Mouse (Mus musculus): ENCODE results near the gene Micu1. TPM values are rescaled to one million over a fixed set of nuclear protein-coding genes. Genes with fewer than 3 reads are reported as not detected.

Micu1 gene
- polyA plus RNA-seq, 1 experiment = 41.8 TPM

DNA sequence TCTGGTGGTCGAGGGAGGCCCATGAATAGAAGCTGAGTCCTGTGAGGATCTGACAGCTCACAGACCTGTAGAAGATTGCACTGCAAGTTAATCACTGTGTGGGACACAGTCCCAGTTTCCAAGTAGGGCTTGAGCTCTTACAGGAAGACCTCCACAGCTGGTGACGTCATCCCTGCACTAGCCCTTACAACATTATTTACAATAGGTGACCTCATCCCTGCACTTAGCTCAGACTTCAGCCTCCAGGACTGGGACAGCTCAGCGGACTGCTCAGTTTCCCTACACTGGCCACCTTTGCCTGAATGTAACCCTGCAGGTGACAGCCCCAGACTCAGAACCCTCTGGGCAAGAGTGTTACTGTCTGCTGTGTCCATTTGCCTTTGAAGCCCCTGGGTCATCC, 75.0 kb downstream of the Micu1 start:
- Histone ChIP-seq H3K27ac (replicated peaks; ENCODE audit: low read depth, low read length) (no peak overlapping the region), H3K4me3 (ENCODE audit: insufficient read depth, low read depth, low read length) (no peak overlapping the region), H3K4me1 (ENCODE audit: control insufficient read depth, insufficient read depth, insufficient read length, low read length) (no peaks in the 10 kb centered on the region)

- Histone ChIP-seq H3K4me1 (ENCODE audit: control insufficient read depth, insufficient read depth, insufficient read length, low read length) (no peaks in the 10 kb centered on the region), H3K27ac (replicated peaks; ENCODE audit: low read depth, low read length) (no peak overlapping the region), H3K4me3 (ENCODE audit: insufficient read depth, low read depth, low read length) (no peak overlapping the region)
These were observed 75.9 kb downstream of the Micu1 start for GRCm38 (mm10) chr10:59778137-59778710.

- Histone ChIP-seq H3K4me1 (ENCODE audit: control insufficient read depth, insufficient read depth, insufficient read length, low read length) (no peaks in the 10 kb centered on the region), H3K27ac (replicated peaks; ENCODE audit: low read depth, low read length) (no peak overlapping the region), H3K4me3 (ENCODE audit: insufficient read depth, low read depth, low read length) (no peak overlapping the region)
These were observed 78.4 kb downstream of the Micu1 start for GRCm38 (mm10) chr10:59780698-59781097.

DNA sequence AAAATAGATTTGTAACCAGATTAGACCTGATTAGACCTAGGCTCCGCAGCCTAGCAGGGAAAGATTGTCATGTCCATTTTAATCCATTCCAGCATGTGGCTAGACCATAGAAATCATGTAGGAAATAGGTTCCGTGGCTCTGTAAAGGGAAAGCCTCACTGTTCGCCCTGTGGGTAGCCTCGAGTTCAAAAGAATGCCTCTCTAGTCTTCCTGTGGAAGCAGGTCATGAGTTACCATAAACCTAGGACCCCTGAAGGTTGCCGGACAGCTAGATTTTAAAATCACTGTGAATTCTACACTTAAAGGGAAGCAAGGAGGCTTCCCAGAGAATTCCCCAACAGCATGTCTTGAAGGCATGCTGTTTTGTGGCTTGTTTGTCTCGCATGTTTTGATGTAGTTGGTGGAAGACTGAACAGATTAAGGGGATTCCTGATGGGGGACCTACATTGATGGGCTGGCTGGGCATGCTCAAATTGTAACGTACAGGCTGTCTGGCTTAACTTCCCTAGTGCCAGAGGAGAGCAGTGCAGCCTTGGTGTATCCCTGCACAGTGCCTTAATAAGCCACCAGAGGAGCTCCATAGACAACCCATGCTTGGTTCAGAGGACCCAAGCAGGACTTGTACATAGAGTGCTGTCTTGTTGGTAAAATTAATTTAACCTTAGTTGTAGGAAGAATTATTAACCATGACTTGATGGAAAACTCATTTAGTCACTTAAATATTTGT, 79.1 kb downstream of the Micu1 start:
- no peaks in the 10 kb centered on the region for H3K4me1 ChIP-seq (ENCODE audit: control insufficient read depth, insufficient read depth, insufficient read length, low read length)
- H3K27ac ChIP-seq (replicated peaks; ENCODE audit: low read depth, low read length) = no peak overlapping the region
- no peak overlapping the region for H3K4me3 ChIP-seq (ENCODE audit: insufficient read depth, low read depth, low read length)

DNA sequence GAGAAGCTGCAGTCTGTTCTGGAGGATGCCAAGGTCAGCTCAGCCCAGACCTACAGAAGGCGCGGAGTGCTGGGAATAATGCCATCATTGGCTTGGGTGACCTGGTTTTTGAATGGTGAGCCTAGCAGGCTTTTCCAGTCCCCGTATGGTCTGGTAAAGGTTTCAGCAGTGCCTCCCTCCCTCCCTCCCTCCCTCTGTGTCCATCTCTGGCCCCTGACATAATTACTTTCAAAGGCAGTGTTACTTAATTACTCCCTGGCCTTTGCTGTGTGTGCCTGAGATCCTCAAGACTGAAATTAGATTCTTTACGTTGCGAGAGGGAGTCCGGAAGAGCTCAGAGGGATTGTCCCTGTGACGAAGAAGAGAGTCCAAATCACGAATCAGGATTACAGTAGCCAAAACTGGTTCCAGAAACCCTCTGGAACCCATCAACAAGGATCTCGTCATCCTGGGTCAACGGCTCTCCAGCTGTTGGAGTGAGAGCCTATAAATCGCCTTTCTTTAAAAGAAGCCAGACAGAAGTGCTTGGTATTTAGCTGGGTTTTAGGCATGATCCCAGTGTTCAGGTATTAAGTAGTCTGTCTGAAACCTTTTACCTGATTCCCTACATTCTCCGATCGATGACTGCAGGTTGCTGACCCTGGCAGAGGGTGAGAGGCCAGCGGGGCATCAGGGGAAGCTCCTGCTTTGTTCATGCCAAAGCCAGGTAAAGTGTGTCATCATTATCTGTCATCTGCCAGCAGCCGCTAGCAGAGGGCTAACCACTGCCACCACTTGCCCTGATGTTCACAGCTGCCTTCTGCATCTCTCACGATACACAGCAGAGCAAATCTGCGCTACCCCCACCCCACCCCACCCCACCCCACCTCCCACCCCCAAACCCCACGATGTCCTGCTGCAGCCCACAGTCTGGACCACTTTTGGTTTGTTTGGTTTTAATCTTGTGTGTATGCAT, 82.7 kb downstream of the Micu1 start:
- H3K4me1 ChIP-seq (ENCODE audit: control insufficient read depth, insufficient read depth, insufficient read length, low read length) = no peaks in the 10 kb centered on the region
- no peak overlapping the region for H3K27ac ChIP-seq (replicated peaks; ENCODE audit: low read depth, low read length)
- no peak overlapping the region for H3K4me3 ChIP-seq (ENCODE audit: insufficient read depth, low read depth, low read length)

GRCm38 (mm10) chr10:59786289-59786688, 84.0 kb downstream of the Micu1 start:
- H3K27ac ChIP-seq (replicated peaks; ENCODE audit: low read depth, low read length) = no peak overlapping the region

GRCm38 (mm10) chr10:59787140-59787800, 85.0 kb downstream of the Micu1 start:
- Histone ChIP-seq H3K4me3 (ENCODE audit: insufficient read depth, low read depth, low read length) (no peak overlapping the region), H3K27ac (replicated peaks; ENCODE audit: low read depth, low read length) (no peak overlapping the region), H3K4me1 (ENCODE audit: control insufficient read depth, insufficient read depth, insufficient read length, low read length) (no peaks in the 10 kb centered on the region)

More at GRCm38 (mm10) chr10:59786289-59786688, 84.0 kb downstream of the Micu1 start:
- Histone ChIP-seq H3K4me1 (ENCODE audit: control insufficient read depth, insufficient read depth, insufficient read length, low read length) (no peaks in the 10 kb centered on the region), H3K4me3 (ENCODE audit: insufficient read depth, low read depth, low read length) (no peak overlapping the region)

DNA sequence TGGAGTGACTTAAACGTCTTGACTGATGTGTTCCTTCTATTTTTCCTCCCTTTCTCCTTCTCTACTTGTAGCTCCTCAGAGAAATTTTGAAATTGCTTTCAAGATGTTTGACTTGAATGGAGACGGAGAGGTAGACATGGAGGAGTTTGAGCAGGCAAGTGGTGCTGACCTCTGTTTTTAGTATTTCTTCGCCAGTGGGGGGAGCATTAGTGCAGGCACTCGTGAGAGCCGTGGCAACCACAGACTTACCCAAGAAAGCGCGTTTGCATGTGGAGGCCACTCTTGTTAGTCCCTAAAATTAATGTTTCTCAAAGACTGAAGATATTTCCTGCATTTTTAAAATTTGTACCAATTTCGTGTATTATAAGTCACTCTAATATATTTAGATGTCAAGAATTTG, 85.6 kb downstream of the Micu1 start:
- Histone ChIP-seq H3K27ac (replicated peaks; ENCODE audit: low read depth, low read length) (no peak overlapping the region), H3K4me1 (ENCODE audit: control insufficient read depth, insufficient read depth, insufficient read length, low read length) (no peaks in the 10 kb centered on the region), H3K4me3 (ENCODE audit: insufficient read depth, low read depth, low read length) (no peak overlapping the region)

DNA sequence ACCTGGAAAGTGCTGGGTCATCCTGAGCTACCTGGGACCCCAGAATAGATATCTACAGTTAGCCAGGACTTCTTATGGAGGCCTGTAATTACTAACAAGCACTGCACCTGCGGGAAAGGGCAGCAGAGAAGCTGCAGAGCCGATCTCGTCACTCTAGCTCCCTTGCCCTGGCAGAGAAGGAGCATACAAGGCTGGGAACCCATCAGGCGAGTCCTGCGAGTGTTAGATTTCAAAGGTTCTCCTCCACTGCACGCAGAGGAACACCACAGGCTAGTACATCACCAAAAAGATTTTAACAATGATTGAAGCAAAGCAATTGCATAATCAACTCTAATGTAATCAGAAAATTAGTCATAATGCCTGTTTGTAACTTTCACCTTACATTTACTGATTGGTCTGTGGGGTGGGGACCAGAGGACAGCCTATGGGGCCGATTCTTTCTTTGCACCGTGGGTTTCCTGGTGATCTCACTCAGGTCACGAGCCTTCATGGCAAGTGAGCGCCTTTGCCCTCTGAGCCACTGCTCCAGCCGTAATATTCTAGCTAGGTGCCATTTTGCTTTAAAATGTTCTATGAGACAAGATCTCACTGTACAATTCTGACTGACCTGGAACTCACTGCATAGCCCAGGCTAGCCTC, 88.1 kb downstream of the Micu1 start:
- H3K4me1 ChIP-seq (ENCODE audit: control insufficient read depth, insufficient read depth, insufficient read length, low read length) = no peaks in the 10 kb centered on the region
- H3K4me3 ChIP-seq (ENCODE audit: insufficient read depth, low read depth, low read length) = no peak overlapping the region
- no peak overlapping the region for H3K27ac ChIP-seq (replicated peaks; ENCODE audit: low read depth, low read length)

- H3K4me3 ChIP-seq (ENCODE audit: insufficient read depth, low read depth, low read length) = no peak overlapping the region
- no peaks in the 10 kb centered on the region for H3K4me1 ChIP-seq (ENCODE audit: control insufficient read depth, insufficient read depth, insufficient read length, low read length)
- H3K27ac ChIP-seq (replicated peaks; ENCODE audit: low read depth, low read length) = no peak overlapping the region
These were observed 89.6 kb downstream of the Micu1 start for GRCm38 (mm10) chr10:59791896-59792295.

- Histone ChIP-seq H3K4me3 (ENCODE audit: insufficient read depth, low read depth, low read length) (no peak overlapping the region), H3K4me1 (ENCODE audit: control insufficient read depth, insufficient read depth, insufficient read length, low read length) (no peaks in the 10 kb centered on the region), H3K27ac (replicated peaks; ENCODE audit: low read depth, low read length) (no peak overlapping the region)
These were observed 90.4 kb downstream of the Micu1 start for GRCm38 (mm10) chr10:59792575-59793176.

GRCm38 (mm10) chr10:59793454-59793853, 91.2 kb downstream of the Micu1 start:
- Histone ChIP-seq H3K4me3 (ENCODE audit: insufficient read depth, low read depth, low read length) (no peak overlapping the region), H3K27ac (replicated peaks; ENCODE audit: low read depth, low read length) (no peak overlapping the region), H3K4me1 (ENCODE audit: control insufficient read depth, insufficient read depth, insufficient read length, low read length) (no peaks in the 10 kb centered on the region)

- Histone ChIP-seq H3K4me3 (ENCODE audit: insufficient read depth, low read depth, low read length) (no peak overlapping the region), H3K27ac (replicated peaks; ENCODE audit: low read depth, low read length) (no peak overlapping the region), H3K4me1 (ENCODE audit: control insufficient read depth, insufficient read depth, insufficient read length, low read length) (no peaks in the 10 kb centered on the region)
These were observed 92.8 kb downstream of the Micu1 start for GRCm38 (mm10) chr10:59795085-59795484.

- H3K4me1 ChIP-seq (ENCODE audit: control insufficient read depth, insufficient read depth, insufficient read length, low read length) = no peaks in the 10 kb centered on the region
- no peak overlapping the region for H3K4me3 ChIP-seq (ENCODE audit: insufficient read depth, low read depth, low read length)
- no peak overlapping the region for H3K27ac ChIP-seq (replicated peaks; ENCODE audit: low read depth, low read length)
These were observed 93.6 kb downstream of the Micu1 start for GRCm38 (mm10) chr10:59795902-59796301.
